Mouse (Mus musculus): ENCODE measurements around the gene Atpaf2.

DNA sequence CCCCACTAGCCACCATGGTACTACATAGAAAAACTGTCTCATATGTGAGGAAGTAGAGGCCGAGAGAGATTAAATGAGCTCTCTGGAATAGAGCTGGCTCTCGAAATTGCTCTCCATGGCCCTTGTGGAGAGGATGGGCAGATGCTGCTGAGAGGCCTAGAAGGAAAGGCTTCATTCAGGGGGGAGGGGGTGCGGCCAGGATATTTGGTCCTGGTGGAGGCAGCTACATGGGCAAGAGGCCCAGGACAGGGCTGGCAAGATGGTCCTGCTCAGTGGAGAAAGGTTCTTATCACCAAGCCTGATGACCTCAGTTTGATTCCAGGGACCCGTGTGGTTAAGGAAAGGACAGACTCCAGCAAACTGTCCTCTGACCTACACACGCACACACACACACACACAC lies 32.3 kb downstream of the Atpaf2 start:
- TF ChIP-seq CTCF (IDR thresholded peaks at IDR 0.05; ENCODE audit: low read depth, low read length) = no peak
- TF ChIP-seq TAL1 (conservative IDR thresholded peaks at IDR 0.05; ENCODE audit: low read depth, low read length) = no peak

Data from G1E (cell line).